Mouse (Mus musculus): ENCODE data around the gene Gm21954. TPM values are rescaled to one million over a fixed set of nuclear protein-coding genes. Genes with fewer than 3 reads are reported as not detected.

Gm21954 gene
- polyA plus RNA-seq, 1 experiment from 2014 or later, result not detected

- H3K27me3 ChIP-seq (ENCODE audit: control insufficient read depth, insufficient read depth, low read depth, low read length), result no peaks in the 10 kb centered on the region
- H3K27ac ChIP-seq (ENCODE audit: low read length), result peak overlapping the region; percentile 69
- WGBS, result 59% methylated on average over 6 of the region's 6 CpGs
- H3K4me1 ChIP-seq (ENCODE audit: control insufficient read depth, insufficient read depth, low read length), result peaks cover 58% of the 10 kb centered on the region
- no peak overlapping the region for H3K4me3 ChIP-seq (ENCODE audit: low read depth, low read length)
- no peak for ATAC-seq
- no peak overlapping the region for H3K9ac ChIP-seq (ENCODE audit: low read depth, low read length)
- H3K9me3 ChIP-seq (replicated peaks; ENCODE audit: control insufficient read depth, low read length, poor library complexity, severe bottlenecking), result no peaks in the 10 kb centered on the region
- H3K4me2 ChIP-seq (ENCODE audit: low read length), result no peak overlapping the region
- no peaks in the 10 kb centered on the region for H3K36me3 ChIP-seq (ENCODE audit: control insufficient read depth, insufficient read depth, low read length)
Measured at GRCm38 (mm10) chr3:55418845-55419244, 53.2 kb downstream of the Gm21954 start.

- peak; percentile 67 for ATAC-seq
- Histone ChIP-seq H3K4me3 (ENCODE audit: low read depth, low read length) (0 out of 2 replicates have a peak overlapping the region, but pooled peaks have one; percentile 14), H3K27ac (ENCODE audit: low read length) (peak overlapping the region; percentile 97), H3K9me3 (replicated peaks; ENCODE audit: control insufficient read depth, low read length, poor library complexity, severe bottlenecking) (no peaks in the 10 kb centered on the region), H3K36me3 (ENCODE audit: control insufficient read depth, insufficient read depth, low read length) (no peaks in the 10 kb centered on the region), H3K9ac (ENCODE audit: low read depth, low read length) (peak overlapping the region; percentile 59), H3K4me2 (ENCODE audit: low read length) (peak overlapping the region; percentile 52), H3K4me1 (ENCODE audit: control insufficient read depth, insufficient read depth, low read length) (peaks cover 39% of the 10 kb centered on the region), H3K27me3 (ENCODE audit: control insufficient read depth, insufficient read depth, low read depth, low read length) (no peaks in the 10 kb centered on the region)
- WGBS, result 4% methylated on average over 14 of the region's 14 CpGs
Measured at GRCm38 (mm10) chr3:55415527-55415950, 56.5 kb downstream of the Gm21954 start.

Other genes with a start within 250 kb of the Gm21954 start
- 293 and 328 TPM in 2 replicates for gene Dclk1, start 229.8 kb downstream of the Gm21954 start, polyA plus RNA-seq (2015; fragmentation: Nextera tagmentation; extraction: Ambion mirVana)

Data from midbrain, embryonic 16.5 days (tissue).